Mouse (Mus musculus): Measurements from ENCODE around the gene Gm47289. TPM values are rescaled to one million over a fixed set of nuclear protein-coding genes. Genes with fewer than 3 reads are reported as not detected.

Gene Gm47289
- total RNA-seq, 2 experiments from 2014 or later = not detected

GRCm38 (mm10) chr9:119156278-119157201 lies 2.4 kb upstream of the Gm47289 start, which contains the start of gene Acaa1b:
Acaa1b (minus strand) TSS chr9:119157093.
- DNase-seq = peak; percentile 52

GRCm38 (mm10) chr9:119160689-119161088 lies 1.7 kb downstream of the Gm47289 start:
- DNase-seq = no peak

GRCm38 (mm10) chr9:119164743-119165142 lies 5.8 kb downstream of the Gm47289 start:
- DNase-seq = no peak

- no peak for DNase-seq
Observed at GRCm38 (mm10) chr9:119165548-119165947, 6.6 kb downstream of the Gm47289 start.

- DNase-seq = no peak
Observed at GRCm38 (mm10) chr9:119167608-119168007, 8.6 kb downstream of the Gm47289 start.

GRCm38 (mm10) chr9:119179292-119179691 lies 20.3 kb downstream of the Gm47289 start:
- no peak for DNase-seq

GRCm38 (mm10) chr9:119181241-119181728 lies 22.3 kb downstream of the Gm47289 start:
- DNase-seq = peak; percentile 18

- no peak for DNase-seq
Observed at GRCm38 (mm10) chr9:119192202-119192990, 33.4 kb downstream of the Gm47289 start.

GRCm38 (mm10) chr9:119199151-119199861 lies 40.3 kb downstream of the Gm47289 start:
- no peak for DNase-seq

- DNase-seq = no peak
Observed at GRCm38 (mm10) chr9:119201653-119202052, 42.7 kb downstream of the Gm47289 start.

GRCm38 (mm10) chr9:119203617-119204016 lies 44.7 kb downstream of the Gm47289 start:
- no peak for DNase-seq

GRCm38 (mm10) chr9:119205756-119206155 lies 46.8 kb downstream of the Gm47289 start:
- DNase-seq = no peak

GRCm38 (mm10) chr9:119206666-119207065 lies 47.7 kb downstream of the Gm47289 start:
- no peak for DNase-seq

- no peak for DNase-seq
Observed at GRCm38 (mm10) chr9:119207113-119207512, 48.2 kb downstream of the Gm47289 start.

- DNase-seq = no peak
Observed at GRCm38 (mm10) chr9:119208998-119209397, 50.0 kb downstream of the Gm47289 start, which contains the start of gene Slc22a13. Slc22a13 (minus strand) TSS chr9:119209098.

Other genes with a start within 250 kb of the Gm47289 start
- gene Ctdspl, start 232.7 kb upstream of the Gm47289 start, total RNA-seq (2021) = 1 to 10 TPM; 5.5 to 8.6 TPM
- under 1 TPM; 0.23 to 0.27 TPM for gene Vill, start 106.4 kb upstream of the Gm47289 start, total RNA-seq (2021)
- gene Plcd1, start 65.7 kb upstream of the Gm47289 start, total RNA-seq (2021) = 1 to 10 TPM; 8.5 to 8.6 TPM
- under 1 TPM in 1 of 2 experiments, not detected in 1; 0.05 TPM for gene Dlec1, start 56.7 kb upstream of the Gm47289 start, total RNA-seq (2021)
- 1 to 10 TPM in 1 of 2 experiments, under 1 TPM in 1; 0.49 to 2.6 TPM for gene Acaa1b, start 2.1 kb upstream of the Gm47289 start, total RNA-seq (2021)
- gene Slc22a13, start 49.9 kb downstream of the Gm47289 start, total RNA-seq (2021) = not detected
- gene Oxsr1, start 163.3 kb downstream of the Gm47289 start, total RNA-seq (2021) = 10 to 100 TPM; 42.5 to 43.1 TPM
- 10 to 100 TPM; 38.3 to 40.9 TPM for gene Acaa1a, start 180.5 kb downstream of the Gm47289 start, total RNA-seq (2021)
- 1 to 10 TPM; 4.3 to 5.0 TPM for gene Myd88, start 182.2 kb downstream of the Gm47289 start, total RNA-seq (2021)
- gene Xylb, start 198.2 kb downstream of the Gm47289 start, total RNA-seq (2021) = under 1 TPM; 0.08 to 0.48 TPM
- gene Slc22a14, start 206.4 kb downstream of the Gm47289 start, total RNA-seq (2021) = not detected
- 10 to 100 TPM in 1 of 2 experiments, 1 to 10 TPM in 1; 9.4 to 11.9 TPM for gene Acvr2b, start 243.0 kb downstream of the Gm47289 start, total RNA-seq (2021)